Mouse (Mus musculus) hindbrain, postnatal 0 days (tissue): Measurements from ENCODE around the gene Etnk1. TPM values are rescaled to one million over a fixed set of nuclear protein-coding genes. Genes with fewer than 3 reads are reported as not detected.

Experiments
- ATAC-seq: fragments of 200-750 bp; cut with Nextera tagmentation; 2 replicates; pipeline ENCODE4 v1.8.0; 2017; ENCODE audit warnings: mild to moderate bottlenecking, moderate TSS enrichment, moderate library complexity
- DNase-seq: peaks from one replicate; pipeline ENCODE4 v3.0.0-alpha.2; 2015; ENCODE audit warnings: low spot score
- H3K27ac ChIP-seq: fragments of 300-500 bp; sonication (generic); 2 replicates; pipeline ENCODE4 v1.5.1; 2014; ENCODE audit warnings: mild to moderate bottlenecking
- H3K27me3 ChIP-seq: fragments of 300-500 bp; sonication (generic); 2 replicates; pipeline ENCODE4 v1.6.1; 2014; ENCODE audit warnings: low read length, mixed read lengths; ENCODE audit not compliant: insufficient read depth
- H3K36me3 ChIP-seq: fragments of 300-500 bp; sonication (generic); 2 replicates; pipeline ENCODE4 v1.6.1; 2014; ENCODE audit warnings: low read length, mixed read lengths; ENCODE audit not compliant: insufficient read depth
- H3K4me1 ChIP-seq: fragments of 300-500 bp; sonication (generic); 2 replicates; pipeline ENCODE4 v1.6.1; 2014; ENCODE audit warnings: antibody characterized with exemption, low read length, mixed read lengths; ENCODE audit not compliant: insufficient read depth
- H3K4me2 ChIP-seq: fragments of 300-500 bp; sonication (generic); 2 replicates; pipeline ENCODE4 v1.6.1; 2014; ENCODE audit warnings: low read depth, mild to moderate bottlenecking, low read length, moderate library complexity, mixed read lengths
- H3K4me3 ChIP-seq: fragments of 300-500 bp; sonication (generic); 2 replicates; pipeline ENCODE4 v1.5.1; 2014; ENCODE audit warnings: low read length
- H3K9ac ChIP-seq: fragments of 300-500 bp; sonication (generic); replicated peaks from 2 replicates; pipeline ENCODE4 v1.6.1; 2014; ENCODE audit warnings: mild to moderate bottlenecking, low read length, moderate library complexity, mixed read lengths
- H3K9me3 ChIP-seq: fragments of 300-500 bp; sonication (generic); 2 replicates; pipeline ENCODE4 v1.6.1; 2016; ENCODE audit warnings: low read length, mixed read lengths
- CTCF ChIP-seq: IDR thresholded peaks from 2 replicates; pipeline ENCODE4 v1.5.1; 2016; ENCODE audit warnings: antibody characterized with exemption, control low read depth, low read depth
- WGBS: fragments of 180-500 bp; shearing (Covaris S2); extraction: QIAGEN DNeasy Blood & Tissue Kit; methylation state at CpG from one replicate; pipeline ENCODE4 v1.1.7; 2014; 5-methylcytosine and 5-hydroxymethylcytosine counted together
- polyA plus RNA-seq: library from polyadenylated mRNA; unstranded; fragments of >200 nt; fragmentation: Nextera tagmentation; extraction: Ambion mirVana; gene quantifications from 2 replicates; pipeline ENCODE4 v1.2.1, GENCODE M21; 2015
- total RNA-seq: library from RNA; depleted of rRNA; stranded (reverse); fragments of >200 nt; gene quantifications from 2 replicates; pipeline ENCODE4 v1.2.3, GENCODE M21; 2014

The Etnk1 gene
- total and polyA plus RNA-seq, 2 experiments from 2014 or later: 33.2 to 111 TPM

DNA sequence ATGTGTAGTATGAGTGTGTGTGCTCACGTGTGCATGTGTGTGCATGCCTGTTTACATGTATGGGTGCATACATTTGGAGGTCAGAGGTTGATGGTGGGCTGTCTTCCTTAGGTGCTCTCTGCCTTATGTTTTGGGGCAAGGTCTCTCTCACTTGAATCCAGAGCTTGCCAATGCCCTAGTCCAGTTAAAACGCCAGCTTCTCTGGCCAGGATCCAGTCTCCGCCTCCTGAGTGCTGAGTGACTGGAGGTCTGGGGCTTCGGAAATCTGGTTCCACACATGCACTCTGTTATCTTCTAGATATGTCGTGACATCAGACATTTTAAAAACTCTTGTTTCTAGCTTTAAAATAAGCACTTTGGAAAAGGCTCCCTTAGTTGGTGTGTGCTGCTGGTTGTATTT lies 61.7 kb downstream of the Etnk1 start:
- Histone ChIP-seq H3K9me3 (no peaks in the 10 kb centered on the region), H3K27me3 (no peaks in the 10 kb centered on the region), H3K4me2 (no peak overlapping the region), H3K4me3 (no peak overlapping the region), H3K9ac (no peak overlapping the region), H3K27ac (no peak overlapping the region), H3K36me3 (no peaks in the 10 kb centered on the region), H3K4me1 (no peaks in the 10 kb centered on the region)
- DNase-seq: no peak
- no peak for TF ChIP-seq CTCF
- WGBS: 82% methylated on average over 5 of the region's 5 CpGs
- no peak for ATAC-seq

GRCm38 (mm10) chr6:143229906-143230305 lies 62.9 kb downstream of the Etnk1 start:
- WGBS: 74% methylated on average over 8 of the region's 8 CpGs
- ATAC-seq (no peak), DNase-seq (no peak)
- H3K4me1 ChIP-seq: no peaks in the 10 kb centered on the region
- no peak overlapping the region for H3K9ac ChIP-seq
- H3K4me3 ChIP-seq: no peak overlapping the region
- H3K36me3 ChIP-seq: no peaks in the 10 kb centered on the region
- H3K4me2 ChIP-seq: no peak overlapping the region
- H3K9me3 ChIP-seq: no peaks in the 10 kb centered on the region
- TF ChIP-seq CTCF: no peak
- no peak overlapping the region for H3K27ac ChIP-seq
- no peaks in the 10 kb centered on the region for H3K27me3 ChIP-seq

DNA sequence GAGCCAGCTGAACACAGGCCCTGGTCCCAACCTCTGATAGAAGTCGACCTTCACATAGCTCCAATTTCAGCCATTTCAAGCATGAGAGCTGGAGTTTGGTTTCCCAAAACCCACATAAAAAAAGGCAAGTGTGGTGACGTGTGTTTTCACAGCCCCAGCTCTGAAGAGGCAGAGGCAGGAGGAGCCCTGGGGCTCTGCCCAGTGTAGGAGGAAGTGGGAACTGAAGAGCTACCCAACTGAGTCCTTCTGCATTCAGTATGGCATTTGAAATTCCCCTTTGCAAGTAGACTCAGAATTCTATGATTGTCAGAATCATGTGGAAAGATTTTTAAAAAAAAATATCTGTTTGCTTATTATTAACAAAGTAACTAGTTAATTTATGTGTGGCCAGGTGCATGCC lies 63.9 kb downstream of the Etnk1 start:
- no peak for ATAC-seq
- Histone ChIP-seq H3K36me3 (no peaks in the 10 kb centered on the region), H3K27ac (no peak overlapping the region)

GRCm38 (mm10) chr6:143232718-143233117 lies 65.7 kb downstream of the Etnk1 start:
- 87% methylated on average over 11 of the region's 11 CpGs for WGBS
- TF ChIP-seq CTCF: no peak; the same call in 1 of the 2 replicates
- Histone ChIP-seq H3K9ac (no peak overlapping the region), H3K4me1 (no peaks in the 10 kb centered on the region), H3K4me2 (no peak overlapping the region), H3K4me3 (no peak overlapping the region), H3K27ac (no peak overlapping the region), H3K27me3 (no peaks in the 10 kb centered on the region), H3K36me3 (no peaks in the 10 kb centered on the region), H3K9me3 (no peaks in the 10 kb centered on the region)
- ATAC-seq (no peak), DNase-seq (no peak)

More for the DNA sequence above, 63.9 kb downstream of the Etnk1 start:
- Histone ChIP-seq H3K4me1 (no peaks in the 10 kb centered on the region), H3K4me2 (no peak overlapping the region), H3K27me3 (no peaks in the 10 kb centered on the region), H3K9me3 (no peaks in the 10 kb centered on the region), H3K9ac (no peak overlapping the region), H3K4me3 (no peak overlapping the region)
- WGBS: 76% methylated on average over 2 of the region's 2 CpGs
- DNase-seq: no peak
- no peak for TF ChIP-seq CTCF

- no peaks in the 10 kb centered on the region for H3K4me1 ChIP-seq
- H3K36me3 ChIP-seq: no peaks in the 10 kb centered on the region
- TF ChIP-seq CTCF: no peak
- no peaks in the 10 kb centered on the region for H3K27me3 ChIP-seq
- no peak overlapping the region for H3K4me3 ChIP-seq
- WGBS: 71% methylated on average over 8 of the region's 8 CpGs
- no peak overlapping the region for H3K4me2 ChIP-seq
- no peak overlapping the region for H3K27ac ChIP-seq
- H3K9ac ChIP-seq: no peak overlapping the region
- DNase-seq (no peak), ATAC-seq (no peak)
- H3K9me3 ChIP-seq: no peaks in the 10 kb centered on the region
Measured at GRCm38 (mm10) chr6:143234868-143235267, 67.8 kb downstream of the Etnk1 start.

DNA sequence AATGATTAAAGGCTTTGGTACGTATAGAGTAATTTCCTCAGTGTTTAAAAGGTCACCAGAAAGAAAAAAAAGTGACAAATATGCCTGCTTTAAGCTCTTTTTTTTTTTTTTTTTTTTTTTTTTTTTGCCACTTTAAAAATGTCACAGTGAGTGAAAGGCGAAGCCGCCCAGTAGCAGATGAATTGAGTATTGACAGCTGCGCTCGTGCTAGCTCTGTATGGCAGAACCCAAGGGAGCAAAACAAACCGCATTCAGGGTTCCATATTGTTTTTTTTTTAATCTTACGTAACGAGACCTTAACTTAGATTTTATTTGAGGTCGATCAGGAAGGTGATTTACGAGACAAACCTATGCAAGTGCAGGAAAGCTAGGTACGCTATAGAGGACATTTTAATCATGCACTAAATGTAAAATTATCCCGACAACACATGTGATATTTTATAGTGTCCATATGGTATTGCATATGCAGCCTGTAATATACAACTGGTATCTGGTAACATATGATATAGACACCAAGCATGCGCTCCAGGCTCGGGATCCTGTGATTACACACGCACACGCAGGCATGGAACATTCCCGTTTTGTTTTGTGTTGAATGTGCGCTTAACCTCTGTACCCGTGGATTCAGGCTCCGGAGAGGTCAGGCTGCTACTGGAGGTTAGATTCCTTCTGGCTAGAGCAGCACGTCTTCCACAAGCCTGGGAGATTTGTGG lies 72.5 kb downstream of the Etnk1 start:
- WGBS: 74% methylated on average over 21 of the region's 21 CpGs
- DNase-seq: no peak
- no peak for TF ChIP-seq CTCF
- Histone ChIP-seq H3K27me3 (no peaks in the 10 kb centered on the region), H3K9ac (no peak overlapping the region), H3K27ac (no peak overlapping the region), H3K4me3 (no peak overlapping the region), H3K36me3 (no peaks in the 10 kb centered on the region), H3K4me1 (no peaks in the 10 kb centered on the region), H3K4me2 (no peak overlapping the region), H3K9me3 (no peaks in the 10 kb centered on the region)
- ATAC-seq: no peak

DNA sequence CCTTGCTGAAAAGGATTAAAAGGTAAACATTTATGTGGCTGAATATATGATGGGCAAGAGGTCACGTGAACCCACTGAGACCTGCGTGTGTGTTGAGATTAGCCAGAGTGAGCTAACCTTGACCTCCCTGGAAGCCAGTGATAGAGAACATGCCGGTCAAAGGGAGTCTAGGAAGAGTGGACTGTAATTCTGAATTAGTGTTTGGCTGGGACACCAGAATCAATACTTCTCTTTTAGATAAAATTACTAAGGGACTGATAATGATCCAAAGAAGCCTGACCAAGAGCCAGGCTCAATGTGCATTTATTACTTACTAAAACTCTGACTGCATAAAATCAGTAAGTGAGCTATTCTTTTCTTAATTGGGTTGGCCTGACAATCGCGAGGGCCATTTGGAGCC lies 76.2 kb downstream of the Etnk1 start:
- TF ChIP-seq CTCF: no peak
- ATAC-seq: no peak
- DNase-seq: no peak
- H3K4me2 ChIP-seq: no peak overlapping the region
- H3K9me3 ChIP-seq: no peaks in the 10 kb centered on the region
- WGBS: 90% methylated on average over 5 of the region's 5 CpGs
- no peaks in the 10 kb centered on the region for H3K27me3 ChIP-seq
- no peak overlapping the region for H3K9ac ChIP-seq
- H3K36me3 ChIP-seq: no peaks in the 10 kb centered on the region
- no peak overlapping the region for H3K4me3 ChIP-seq
- H3K27ac ChIP-seq: no peak overlapping the region
- no peaks in the 10 kb centered on the region for H3K4me1 ChIP-seq
